ENCODE assay signal across 7 mouse cellular contexts in genomic region chr1:133834309-133834708, GRCm38 (mm10). TPM values are rescaled to one million over a fixed set of nuclear protein-coding genes. Genes with fewer than 3 reads are reported as not detected.
A peak's percentile ranks its signal among the peaks of the same experiment; 100 is the strongest.
DNase-seq lines count a peak whose midpoint lies in the region; ATAC-seq lines count a peak whose summit lies in the region.

No protein-coding gene starts in this region.

- intact Hi-C loops in gastrocnemius, postnatal 14 days (cut with DNase I; ENCODE audit: low total_unique reads), result loop anchor here (10.0 kb wide), 1 partner anchor 50 kb away; no protein-coding TSS in a partner anchor

- DNase-seq in ovary, adult 18-20 months (ENCODE audit: low spot score), result peak; percentile 74
- DNase-seq in ovary, postnatal 10 days (ENCODE audit: low spot score), result no peak
- DNase-seq in gastrocnemius, postnatal 14 days, result peak; percentile 69
- peak; percentile 32 to 53 for DNase-seq in kidney, postnatal 4 days
- no peak for DNase-seq in c-Kit-positive CD71-positive TER-119-positive erythroid progenitor cells, embryonic 14.5 days (ENCODE audit: low spot score)
- DNase-seq in retina, embryonic 14.5 days (ENCODE audit: low spot score), result no peak

- ATAC-seq in megakaryocyte-erythroid progenitor cell, adult 5-6 weeks (replicated peaks; ENCODE audit: low FRiP score, low TSS enrichment, poor library complexity, severe bottlenecking), result no peak

RNA-seq across cellular contexts. Expression of gene Atp2b4, which starts 33.5 kb away (rescaled TPM):
- 10 to 100 TPM; 22.1 to 24.4 TPM for total RNA-seq in gastrocnemius, postnatal 14 days (2021)
- 36.9 and 42.3 TPM in 2 replicates for total RNA-seq in megakaryocyte-erythroid progenitor cell, adult 5-6 weeks (2014; fragmentation: Nextera tagmentation)
- 23.0 and 24.9 TPM in 2 replicates for total RNA-seq in megakaryocyte-erythroid progenitor cell, adult 5-6 weeks (2017)

Comparison
In these comparisons a context has a peak if more than half of its experiments do, and no peak if none do; other contexts are left out.
1. DNase-seq: peak in ovary, adult 18-20 months (single experiment), gastrocnemius, postnatal 14 days (single experiment) and kidney, postnatal 4 days (2 of 2); none in ovary, postnatal 10 days (single experiment), c-Kit-positive CD71-positive TER-119-positive erythroid progenitor cells, embryonic 14.5 days (single experiment) and retina, embryonic 14.5 days (single experiment).